Mouse (Mus musculus) monocyte, adult 2 months (primary cell): ENCODE results near the gene Slc25a25.

ENCODE experiments used
- DNase-seq, 2 experiments: peaks; one replicate each; pipeline ENCODE4 v3.0.0; 2022; ENCODE audit warnings: low spot score in 2 of 2, low read depth in 1 of 2

The Slc25a25 gene

DNA sequence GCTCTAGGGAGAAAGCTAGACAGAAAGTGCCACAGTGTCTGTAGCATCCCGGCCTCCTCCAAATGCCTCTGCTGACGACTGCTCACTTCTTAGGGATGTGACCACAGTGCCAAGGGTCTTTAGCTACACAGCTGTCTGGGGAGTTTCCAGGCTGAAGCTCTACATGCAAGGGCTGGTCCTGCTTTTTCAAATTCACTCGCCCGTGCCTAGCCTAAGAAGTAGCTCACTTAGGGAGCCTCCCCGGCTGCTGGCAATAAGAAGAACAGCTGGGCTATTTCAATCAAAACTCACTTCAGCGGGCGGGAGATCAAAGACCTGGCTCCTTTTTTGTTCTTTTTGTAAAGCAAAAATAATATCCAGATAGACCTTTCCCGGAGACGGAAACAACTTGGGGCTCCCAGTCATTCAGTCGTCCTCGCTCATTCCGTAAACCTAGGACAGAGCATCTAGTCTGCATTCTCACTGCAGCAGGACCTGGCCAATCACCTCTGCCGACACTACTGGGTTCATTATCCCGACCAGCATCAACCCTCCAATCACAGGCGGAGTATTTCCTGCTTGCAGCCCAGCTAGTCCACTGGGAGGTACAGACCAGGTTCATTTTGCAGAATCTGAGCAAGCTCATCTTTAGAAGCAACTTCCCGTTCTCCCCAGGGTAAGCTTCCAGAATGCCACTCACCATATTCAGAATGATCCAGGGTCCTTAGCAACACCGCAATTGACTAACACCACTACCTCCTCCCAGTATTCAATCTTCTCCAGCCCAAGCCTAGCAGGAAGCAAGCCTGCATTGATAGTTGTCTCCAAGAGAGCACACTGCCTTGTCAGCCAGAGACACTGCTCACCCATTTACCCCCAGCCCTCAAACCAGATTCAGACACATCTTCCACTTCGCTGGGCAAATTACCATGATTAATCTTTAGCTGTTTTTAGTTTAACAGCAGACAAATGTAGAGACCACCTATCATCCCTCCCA is 20.3 kb downstream of the Slc25a25 start:
- no peak for DNase-seq

DNA sequence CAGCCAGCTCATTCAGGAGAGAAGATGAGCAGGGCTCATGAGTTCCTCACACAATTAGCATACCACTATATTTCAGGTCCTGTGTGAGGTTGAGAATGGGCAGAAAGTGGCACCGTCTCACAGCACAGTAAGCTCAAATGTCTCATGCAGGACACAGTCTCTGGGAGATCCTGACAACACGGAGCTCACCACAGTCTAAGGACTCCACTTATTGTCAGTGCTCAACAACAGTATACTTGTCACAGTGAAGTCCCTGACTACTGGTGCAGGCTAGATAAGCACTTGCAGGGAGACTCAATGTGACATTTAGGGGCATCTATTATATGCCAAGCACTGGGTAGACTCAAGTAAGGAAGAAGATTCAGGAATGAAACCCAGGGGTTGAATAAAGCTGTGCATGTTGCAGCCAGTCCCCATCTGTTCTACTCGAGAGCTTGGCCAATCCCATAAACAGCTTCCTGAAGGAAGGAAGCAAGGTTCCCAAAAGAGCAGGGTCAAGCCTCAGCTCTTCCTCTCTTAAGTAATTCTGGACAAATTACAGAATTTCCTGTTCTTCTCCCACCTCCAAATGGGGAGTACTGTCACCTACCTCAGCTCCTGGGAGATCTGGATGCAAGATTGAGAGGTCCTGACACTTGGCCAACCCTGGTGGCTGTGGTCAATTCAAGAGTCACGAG is 21.9 kb downstream of the Slc25a25 start:
- DNase-seq = no peak

GRCm38 (mm10) chr2:32428262-32428722 is 23.0 kb downstream of the Slc25a25 start:
- no peak for DNase-seq

- DNase-seq = no peak
Measured at GRCm38 (mm10) chr2:32427720-32428119, 23.5 kb downstream of the Slc25a25 start.

- DNase-seq = no peak
Measured at GRCm38 (mm10) chr2:32426141-32426540, 25.1 kb downstream of the Slc25a25 start.

DNA sequence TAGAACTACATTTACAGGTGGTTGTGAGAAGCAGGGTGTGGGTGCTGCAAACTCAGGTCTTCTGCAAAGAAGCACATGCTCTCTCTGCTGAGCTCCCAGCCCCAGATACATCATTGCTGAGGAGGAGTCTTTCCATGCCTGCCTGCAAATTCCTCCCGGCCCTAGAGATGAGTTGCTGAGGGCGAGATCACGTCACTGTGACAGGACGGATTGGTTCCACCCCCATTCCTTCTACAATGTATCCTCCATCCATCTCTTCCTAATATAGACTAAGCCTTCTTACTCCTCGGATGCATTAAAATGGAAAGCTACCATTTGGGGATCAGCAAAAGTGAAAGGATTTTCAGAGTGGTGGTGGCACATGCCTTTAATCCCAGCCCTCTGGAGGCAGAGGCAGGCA is 25.7 kb downstream of the Slc25a25 start:
- DNase-seq = no peak

GRCm38 (mm10) chr2:32424796-32425195 is 26.4 kb downstream of the Slc25a25 start:
- DNase-seq = no peak

GRCm38 (mm10) chr2:32423481-32424331 is 27.5 kb downstream of the Slc25a25 start:
- peak in 1 of 2 experiments; percentile 35 for DNase-seq

DNA sequence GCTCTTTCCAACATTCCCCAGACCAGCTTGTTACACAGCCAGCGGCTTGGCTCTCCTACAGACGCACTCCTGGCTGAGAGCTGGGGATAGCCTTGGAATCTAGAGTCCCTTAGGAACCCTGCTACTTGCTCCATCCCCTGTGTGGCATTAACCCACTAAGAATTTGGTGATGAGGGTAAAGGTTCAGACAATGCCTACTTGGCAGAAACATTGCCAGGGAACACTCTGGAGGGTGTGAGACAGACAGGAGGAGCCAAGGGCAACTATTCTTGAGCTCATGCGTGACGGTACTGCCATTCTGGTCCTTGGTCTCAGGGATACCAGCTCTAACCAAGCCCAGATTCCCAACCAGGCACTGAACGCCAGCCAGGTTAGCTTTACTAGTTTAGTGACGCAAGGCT is 29.4 kb downstream of the Slc25a25 start:
- no peak for DNase-seq

- DNase-seq = no peak
Measured at GRCm38 (mm10) chr2:32420647-32421046, 30.6 kb downstream of the Slc25a25 start.

DNA sequence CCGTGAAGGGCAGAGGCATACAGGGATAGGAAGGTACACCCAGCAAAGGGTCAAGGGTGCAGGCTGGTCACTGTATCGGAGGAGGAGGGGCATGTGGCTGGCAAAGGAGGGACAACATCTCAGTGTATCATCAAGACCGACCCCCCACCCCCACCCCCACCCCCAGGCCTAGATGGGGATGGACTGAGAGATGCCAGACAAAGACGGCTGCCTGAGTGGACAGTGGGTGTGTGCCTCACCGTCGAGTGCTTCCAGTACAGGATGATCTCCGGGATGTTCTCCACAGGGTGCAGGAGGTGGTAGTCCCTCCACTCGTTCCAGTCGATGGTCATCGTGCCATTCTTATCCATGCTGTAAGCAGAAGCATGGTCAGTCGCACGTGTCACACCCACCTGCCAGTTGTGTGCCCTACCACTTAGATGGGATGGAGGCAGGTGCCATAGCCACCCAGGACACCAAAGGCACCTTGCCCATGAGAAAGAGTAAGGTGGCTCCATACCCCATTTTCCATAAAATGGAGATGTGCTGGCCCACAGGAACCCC is 31.1 kb downstream of the Slc25a25 start:
- DNase-seq = no peak

- DNase-seq = no peak
Measured at GRCm38 (mm10) chr2:32419359-32419758, 31.9 kb downstream of the Slc25a25 start.

DNA sequence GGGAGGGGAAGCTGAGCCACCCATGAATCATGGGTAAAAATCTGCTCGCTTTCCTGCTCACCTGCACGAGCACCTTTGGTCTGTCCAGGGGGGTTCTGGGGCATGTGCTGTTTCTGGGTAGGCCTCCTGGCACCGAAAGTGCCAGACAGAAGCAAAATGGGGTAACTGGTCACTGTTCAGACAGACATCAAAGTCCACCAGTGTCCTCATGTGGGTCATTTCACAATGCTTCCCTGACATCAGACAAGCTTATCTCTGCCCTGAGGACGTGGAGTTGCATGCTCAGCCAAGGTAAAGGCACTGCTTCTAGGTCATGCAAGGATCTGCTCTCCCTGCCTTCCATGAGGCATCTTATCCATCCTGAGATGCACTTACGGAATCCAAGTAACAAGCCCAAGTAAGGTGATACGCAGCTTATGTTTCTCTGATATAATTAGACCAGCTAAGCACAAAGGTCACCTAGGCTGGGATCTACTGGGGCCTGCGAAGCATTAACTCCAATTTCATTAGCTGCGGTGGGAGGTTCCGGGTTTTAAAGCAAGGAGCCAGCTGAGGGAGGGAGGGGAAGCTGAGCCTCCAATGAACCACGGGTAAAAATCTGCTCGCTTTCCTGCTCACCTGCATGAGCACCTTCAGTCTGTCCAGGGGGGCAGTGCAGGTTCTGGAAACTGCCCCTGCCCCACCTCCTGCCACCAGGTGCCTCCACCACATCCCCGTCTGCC is 32.7 kb downstream of the Slc25a25 start:
- DNase-seq = no peak

GRCm38 (mm10) chr2:32417486-32417885 is 33.8 kb downstream of the Slc25a25 start:
- DNase-seq = no peak

DNA sequence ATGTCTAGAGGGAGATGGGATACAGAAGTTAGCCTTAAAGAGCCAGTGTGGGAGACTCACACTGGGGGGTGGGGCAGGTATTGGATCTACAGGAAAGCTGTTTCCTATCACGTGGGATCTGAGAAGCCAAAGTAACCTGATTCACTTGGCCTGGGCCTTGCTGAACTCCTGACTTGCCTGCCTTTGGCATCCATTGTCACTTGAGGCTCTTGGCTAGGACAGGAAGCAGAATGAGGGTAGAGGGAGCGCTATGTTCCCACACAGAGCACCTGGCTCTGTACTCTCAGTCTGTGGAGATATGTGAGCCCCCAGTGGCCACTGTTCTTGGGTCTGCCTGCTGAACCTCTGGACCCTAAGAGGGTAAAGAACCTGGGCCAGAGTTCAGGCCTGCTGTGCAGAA is 34.7 kb downstream of the Slc25a25 start:
- no peak for DNase-seq

DNA sequence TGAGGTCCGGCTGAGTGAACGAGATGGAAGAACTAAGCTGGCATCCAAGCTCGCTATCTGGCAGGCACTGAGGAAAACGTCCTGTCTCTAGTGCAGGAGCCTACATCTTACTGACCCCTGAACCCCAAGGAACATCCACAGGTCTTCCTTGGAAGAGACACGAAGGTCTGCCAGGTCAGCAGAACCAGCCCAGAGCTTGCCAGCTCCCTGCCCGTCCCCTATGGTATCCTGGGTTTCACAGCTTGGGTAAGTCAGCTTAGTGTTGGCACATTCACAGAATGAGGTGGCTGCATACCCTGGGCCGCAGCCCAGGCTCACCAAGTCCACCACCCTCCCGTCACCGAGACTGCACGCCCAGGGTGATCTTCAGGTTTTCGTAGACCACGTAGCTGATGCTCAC is 35.4 kb downstream of the Slc25a25 start:
- no peak for DNase-seq

- no peak for DNase-seq
Measured at GRCm38 (mm10) chr2:32413936-32414335, 37.3 kb downstream of the Slc25a25 start.

DNA sequence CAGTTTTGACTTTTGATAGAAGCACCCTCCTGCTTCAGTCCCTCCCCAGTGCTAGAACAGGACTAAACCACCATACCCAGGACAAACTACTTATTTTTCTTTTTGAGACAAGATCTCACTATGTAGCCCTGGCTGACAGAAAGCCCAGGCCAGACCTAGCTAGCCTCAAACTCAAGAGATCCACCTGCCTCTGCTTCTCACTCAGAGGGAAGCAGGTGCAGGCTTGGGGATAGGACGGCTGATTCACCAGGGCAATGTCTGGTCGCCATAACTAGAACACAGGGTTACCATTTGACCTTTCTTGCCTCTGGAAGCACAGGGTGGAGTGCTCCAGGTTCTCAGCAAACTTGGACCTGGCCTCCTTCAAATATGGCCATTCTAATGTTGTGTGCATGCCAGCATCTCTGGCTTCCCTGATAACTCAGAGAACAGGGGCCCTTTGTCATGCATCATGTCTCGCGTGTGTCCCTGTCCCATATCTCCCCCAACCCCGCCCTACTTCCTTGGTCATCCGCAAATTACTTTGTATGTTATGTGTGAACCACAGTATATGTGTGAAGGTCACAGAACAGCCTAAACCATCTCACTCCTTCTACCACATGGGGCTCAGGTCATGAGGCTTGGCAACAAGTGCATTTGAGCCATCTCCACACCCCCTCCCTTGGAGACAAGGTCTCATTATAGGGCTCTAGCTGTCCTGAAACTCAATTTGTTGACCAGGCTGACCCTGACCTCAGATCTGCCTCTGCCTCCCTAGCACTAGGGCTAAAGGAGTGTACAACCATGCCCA is 38.3 kb downstream of the Slc25a25 start:
- DNase-seq = no peak

DNA sequence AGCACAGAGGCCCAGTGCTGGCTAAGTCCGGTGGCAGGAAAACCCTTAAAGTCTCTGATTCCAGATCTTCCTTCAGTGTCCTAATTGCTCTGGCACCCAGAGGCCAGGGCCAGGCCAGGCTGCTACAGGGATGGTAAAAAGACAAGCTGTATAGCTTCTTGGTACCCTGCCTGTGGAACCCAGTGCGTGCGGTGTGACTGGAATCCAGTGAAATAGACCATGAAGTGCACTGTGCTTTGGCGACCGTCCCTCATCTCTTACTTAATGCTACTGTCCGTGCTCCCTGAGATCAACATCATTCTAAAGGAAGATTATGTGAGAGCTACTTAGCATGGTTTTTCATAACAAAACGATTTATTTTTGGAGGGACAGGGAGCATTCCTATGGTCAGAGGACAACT is 39.8 kb downstream of the Slc25a25 start:
- DNase-seq = no peak
